Mouse (Mus musculus): ENCODE measurements around the gene Kcnd3.
A peak's percentile ranks its signal among the peaks of the same experiment; 100 is the strongest.
"Not testable (repeated sequence)": the region's sequence is repeated elsewhere in the genome, so short reads cannot be mapped to it uniquely, and the experiment has no call there.

Gene Kcnd3

GRCm38 (mm10) chr3:105700786-105701185 lies 248.7 kb downstream of the Kcnd3 start:
- not testable (repeated sequence) for DNase-seq (ENCODE audit: low read depth)

- DNase-seq (ENCODE audit: low read depth) = no peak
Observed at GRCm38 (mm10) chr3:105701399-105701798, 249.3 kb downstream of the Kcnd3 start.

- no peak for DNase-seq (ENCODE audit: low read depth)
Observed at GRCm38 (mm10) chr3:105703571-105703970, 251.4 kb downstream of the Kcnd3 start.

- DNase-seq (ENCODE audit: low read depth) = peak; percentile 85
Observed at GRCm38 (mm10) chr3:105704031-105705008, 252.2 kb downstream of the Kcnd3 start, which contains the start of gene Inka2. Gene Inka2, plus strand, starts transcription at chr3:105704599.

GRCm38 (mm10) chr3:105705061-105705549 lies 253.0 kb downstream of the Kcnd3 start:
- DNase-seq (ENCODE audit: low read depth) = peak; percentile 36

GRCm38 (mm10) chr3:105705561-105705960 lies 253.4 kb downstream of the Kcnd3 start:
- DNase-seq (ENCODE audit: low read depth) = no peak

- no peak for DNase-seq (ENCODE audit: low read depth)
Observed at GRCm38 (mm10) chr3:105706366-105707020, 254.4 kb downstream of the Kcnd3 start.

GRCm38 (mm10) chr3:105707590-105707989 lies 255.5 kb downstream of the Kcnd3 start:
- no peak for DNase-seq (ENCODE audit: low read depth)

GRCm38 (mm10) chr3:105710246-105710645 lies 258.1 kb downstream of the Kcnd3 start:
- DNase-seq (ENCODE audit: low read depth) = no peak

GRCm38 (mm10) chr3:105711741-105712140 lies 259.6 kb downstream of the Kcnd3 start:
- no peak for DNase-seq (ENCODE audit: low read depth)

GRCm38 (mm10) chr3:105712827-105713226 lies 260.7 kb downstream of the Kcnd3 start:
- DNase-seq (ENCODE audit: low read depth) = no peak

- no peak for DNase-seq (ENCODE audit: low read depth)
Observed at GRCm38 (mm10) chr3:105714091-105714819, 262.1 kb downstream of the Kcnd3 start.

GRCm38 (mm10) chr3:105714820-105715167 lies 262.7 kb downstream of the Kcnd3 start:
- no peak for DNase-seq (ENCODE audit: low read depth)

- no peak for DNase-seq (ENCODE audit: low read depth)
Observed at GRCm38 (mm10) chr3:105716353-105717000, 264.3 kb downstream of the Kcnd3 start.

GRCm38 (mm10) chr3:105717856-105718555 lies 265.9 kb downstream of the Kcnd3 start:
- DNase-seq (ENCODE audit: low read depth) = no peak

GRCm38 (mm10) chr3:105718746-105719145 lies 266.6 kb downstream of the Kcnd3 start:
- DNase-seq (ENCODE audit: low read depth) = no peak

- DNase-seq (ENCODE audit: low read depth) = no peak
Observed at GRCm38 (mm10) chr3:105719979-105720378, 267.8 kb downstream of the Kcnd3 start.

GRCm38 (mm10) chr3:105720514-105720913 lies 268.4 kb downstream of the Kcnd3 start:
- no peak for DNase-seq (ENCODE audit: low read depth)

GRCm38 (mm10) chr3:105721681-105722201 lies 269.6 kb downstream of the Kcnd3 start:
- no peak for DNase-seq (ENCODE audit: low read depth)

- DNase-seq (ENCODE audit: low read depth) = no peak
Observed at GRCm38 (mm10) chr3:105722510-105722909, 270.4 kb downstream of the Kcnd3 start.

Data from naive thymus-derived CD4-positive, alpha-beta T cell, adult 2 months (primary cell).